Mouse (Mus musculus) thymus, adult 2 months (tissue): ENCODE results near the gene Slc19a1.

ENCODE experiments used
- CTCF ChIP-seq: fragments of 200-500 bp; IDR thresholded peaks from 2 replicates; pipeline ENCODE4 v1.5.1; 2012; ENCODE audit warnings: mild to moderate bottlenecking, control low read depth, low read length, moderate library complexity, borderline replicate concordance; ENCODE audit not compliant: control insufficient read depth, poor library complexity, insufficient read depth; ENCODE audit errors: extremely low read depth
- POLR2A ChIP-seq: fragments of 200-500 bp; IDR thresholded peaks from 2 replicates; pipeline ENCODE4 v1.6.1; 2012; ENCODE audit warnings: mild to moderate bottlenecking, low read length, control low read depth, moderate library complexity; ENCODE audit not compliant: control insufficient read depth, poor library complexity, insufficient read depth; ENCODE audit errors: extremely low read depth

- no peak for TF ChIP-seq CTCF
- no peak for TF ChIP-seq POLR2A
Measured at GRCm38 (mm10) chr10:76992456-76992855, 39.6 kb upstream of the Slc19a1 start.
